Mouse (Mus musculus): Measurements from ENCODE around the gene Itpkc. TPM values are rescaled to one million over a fixed set of nuclear protein-coding genes. Genes with fewer than 3 reads are reported as not detected.

Gene Itpkc
- polyA plus RNA-seq, 1 experiment = 6.8 TPM

GRCm38 (mm10) chr7:27264761-27265160 lies 36.3 kb upstream of the Itpkc start:
- no peaks in the 10 kb centered on the region for H3K27me3 ChIP-seq (replicated peaks; ENCODE audit: control insufficient read depth, insufficient read depth, low read length)
- TF ChIP-seq CTCF (conservative IDR thresholded peaks at IDR 0.05; ENCODE audit: insufficient read depth, insufficient read length, low read depth, low read length) (no peak), POLR2A (IDR thresholded peaks at IDR 0.05; ENCODE audit: low read depth, low read length) (no peak)
- H3K4me3 ChIP-seq (ENCODE audit: insufficient read depth, low read depth, low read length) = no peak overlapping the region
- 91% methylated on average over 12 of the region's 12 CpGs for WGBS
- no peaks in the 10 kb centered on the region for H3K4me1 ChIP-seq (ENCODE audit: control insufficient read depth, insufficient read depth, low read length)
- H3K36me3 ChIP-seq (ENCODE audit: control insufficient read depth, insufficient read depth, low read length) = no peaks in the 10 kb centered on the region
- DNase-seq = no peak
- no peak overlapping the region for H3K27ac ChIP-seq (ENCODE audit: insufficient read depth, low read depth, low read length)

- no peaks in the 10 kb centered on the region for H3K36me3 ChIP-seq (ENCODE audit: control insufficient read depth, insufficient read depth, low read length)
- DNase-seq = no peak
- no peak overlapping the region for H3K27ac ChIP-seq (ENCODE audit: insufficient read depth, low read depth, low read length)
- WGBS = 89% methylated on average over 6 of the region's 6 CpGs
- TF ChIP-seq POLR2A (IDR thresholded peaks at IDR 0.05; ENCODE audit: low read depth, low read length) = no peak
- no peak for TF ChIP-seq CTCF (conservative IDR thresholded peaks at IDR 0.05; ENCODE audit: insufficient read depth, insufficient read length, low read depth, low read length)
- peaks cover 4% of the 10 kb centered on the region for H3K4me1 ChIP-seq (ENCODE audit: control insufficient read depth, insufficient read depth, low read length)
- H3K27me3 ChIP-seq (replicated peaks; ENCODE audit: control insufficient read depth, insufficient read depth, low read length) = no peaks in the 10 kb centered on the region
- H3K4me3 ChIP-seq (ENCODE audit: insufficient read depth, low read depth, low read length) = no peak overlapping the region
Observed at GRCm38 (mm10) chr7:27261888-27262287, 33.4 kb upstream of the Itpkc start.

GRCm38 (mm10) chr7:27260856-27261255 lies 32.4 kb upstream of the Itpkc start:
- H3K36me3 ChIP-seq (ENCODE audit: control insufficient read depth, insufficient read depth, low read length) = no peaks in the 10 kb centered on the region
- TF ChIP-seq CTCF (conservative IDR thresholded peaks at IDR 0.05; ENCODE audit: insufficient read depth, insufficient read length, low read depth, low read length) (no peak), POLR2A (IDR thresholded peaks at IDR 0.05; ENCODE audit: low read depth, low read length) (no peak)
- WGBS = 78% methylated on average over 7 of the region's 7 CpGs
- peaks cover 4% of the 10 kb centered on the region for H3K4me1 ChIP-seq (ENCODE audit: control insufficient read depth, insufficient read depth, low read length)
- H3K27me3 ChIP-seq (replicated peaks; ENCODE audit: control insufficient read depth, insufficient read depth, low read length) = no peaks in the 10 kb centered on the region
- H3K4me3 ChIP-seq (ENCODE audit: insufficient read depth, low read depth, low read length) = no peak overlapping the region
- DNase-seq = no peak
- H3K27ac ChIP-seq (ENCODE audit: insufficient read depth, low read depth, low read length) = no peak overlapping the region

GRCm38 (mm10) chr7:27259771-27260170 lies 31.3 kb upstream of the Itpkc start:
- Histone ChIP-seq H3K36me3 (ENCODE audit: control insufficient read depth, insufficient read depth, low read length) (no peaks in the 10 kb centered on the region), H3K27ac (ENCODE audit: insufficient read depth, low read depth, low read length) (no peak overlapping the region), H3K4me1 (ENCODE audit: control insufficient read depth, insufficient read depth, low read length) (peaks cover 4% of the 10 kb centered on the region), H3K4me3 (ENCODE audit: insufficient read depth, low read depth, low read length) (no peak overlapping the region), H3K27me3 (replicated peaks; ENCODE audit: control insufficient read depth, insufficient read depth, low read length) (no peaks in the 10 kb centered on the region)
- TF ChIP-seq CTCF (conservative IDR thresholded peaks at IDR 0.05; ENCODE audit: insufficient read depth, insufficient read length, low read depth, low read length) = no peak
- TF ChIP-seq POLR2A (IDR thresholded peaks at IDR 0.05; ENCODE audit: low read depth, low read length) = no peak
- DNase-seq = no peak
- 37% methylated on average over 5 of the region's 5 CpGs for WGBS

GRCm38 (mm10) chr7:27259271-27259721 lies 30.8 kb upstream of the Itpkc start:
- Histone ChIP-seq H3K4me3 (ENCODE audit: insufficient read depth, low read depth, low read length) (peak overlapping the region; percentile 58; the same call in 1 of the 2 replicates), H3K36me3 (ENCODE audit: control insufficient read depth, insufficient read depth, low read length) (no peaks in the 10 kb centered on the region), H3K27ac (ENCODE audit: insufficient read depth, low read depth, low read length) (no peak overlapping the region), H3K4me1 (ENCODE audit: control insufficient read depth, insufficient read depth, low read length) (peaks cover 4% of the 10 kb centered on the region), H3K27me3 (replicated peaks; ENCODE audit: control insufficient read depth, insufficient read depth, low read length) (no peaks in the 10 kb centered on the region)
- WGBS = 20% methylated on average over 9 of the region's 9 CpGs
- no peak for DNase-seq
- TF ChIP-seq CTCF (conservative IDR thresholded peaks at IDR 0.05; ENCODE audit: insufficient read depth, insufficient read length, low read depth, low read length) (no peak), POLR2A (IDR thresholded peaks at IDR 0.05; ENCODE audit: low read depth, low read length) (no peak)

GRCm38 (mm10) chr7:27258205-27258899 lies 29.9 kb upstream of the Itpkc start, which contains the start of gene Numbl:
Numbl (plus strand) TSS chr7:27258433.
- no peak for TF ChIP-seq CTCF (conservative IDR thresholded peaks at IDR 0.05; ENCODE audit: insufficient read depth, insufficient read length, low read depth, low read length)
- no peaks in the 10 kb centered on the region for H3K36me3 ChIP-seq (ENCODE audit: control insufficient read depth, insufficient read depth, low read length)
- WGBS = 1% methylated on average over 47 of the region's 47 CpGs
- H3K27me3 ChIP-seq (replicated peaks; ENCODE audit: control insufficient read depth, insufficient read depth, low read length) = no peaks in the 10 kb centered on the region
- peak within 1 kb of the TSS; percentile 81 for H3K4me3 ChIP-seq (ENCODE audit: insufficient read depth, low read depth, low read length)
- H3K4me1 ChIP-seq (ENCODE audit: control insufficient read depth, insufficient read depth, low read length) = peaks cover 4% of the 10 kb centered on the region
- DNase-seq = peak; percentile 95
- H3K27ac ChIP-seq (ENCODE audit: insufficient read depth, low read depth, low read length) = peak within 1 kb of the TSS; percentile 78

- WGBS = 7% methylated on average over 5 of the region's 6 CpGs
- H3K27me3 ChIP-seq (replicated peaks; ENCODE audit: control insufficient read depth, insufficient read depth, low read length) = no peaks in the 10 kb centered on the region
Observed at GRCm38 (mm10) chr7:27257852-27258204, 29.4 kb upstream of the Itpkc start.

More at GRCm38 (mm10) chr7:27257852-27258204, 29.4 kb upstream of the Itpkc start:
- TF ChIP-seq CTCF (conservative IDR thresholded peaks at IDR 0.05; ENCODE audit: insufficient read depth, insufficient read length, low read depth, low read length) (no peak), POLR2A (IDR thresholded peaks at IDR 0.05; ENCODE audit: low read depth, low read length) (no peak)
- Histone ChIP-seq H3K4me1 (ENCODE audit: control insufficient read depth, insufficient read depth, low read length) (peaks cover 4% of the 10 kb centered on the region), H3K4me3 (ENCODE audit: insufficient read depth, low read depth, low read length) (peak overlapping the region; percentile 81), H3K36me3 (ENCODE audit: control insufficient read depth, insufficient read depth, low read length) (no peaks in the 10 kb centered on the region), H3K27ac (ENCODE audit: insufficient read depth, low read depth, low read length) (peak overlapping the region; percentile 34; the same call in 1 of the 2 replicates)
- no peak for DNase-seq

Measured in kidney, adult 2 months (tissue).